Mouse (Mus musculus): ENCODE measurements at regions not wholly inside any gene's neighbourhood (a gene's known extent, or its start where the extent isn't known, plus 50 kb on each side); places are given as distances from the start of the nearest gene placed in this dataset.

DNA sequence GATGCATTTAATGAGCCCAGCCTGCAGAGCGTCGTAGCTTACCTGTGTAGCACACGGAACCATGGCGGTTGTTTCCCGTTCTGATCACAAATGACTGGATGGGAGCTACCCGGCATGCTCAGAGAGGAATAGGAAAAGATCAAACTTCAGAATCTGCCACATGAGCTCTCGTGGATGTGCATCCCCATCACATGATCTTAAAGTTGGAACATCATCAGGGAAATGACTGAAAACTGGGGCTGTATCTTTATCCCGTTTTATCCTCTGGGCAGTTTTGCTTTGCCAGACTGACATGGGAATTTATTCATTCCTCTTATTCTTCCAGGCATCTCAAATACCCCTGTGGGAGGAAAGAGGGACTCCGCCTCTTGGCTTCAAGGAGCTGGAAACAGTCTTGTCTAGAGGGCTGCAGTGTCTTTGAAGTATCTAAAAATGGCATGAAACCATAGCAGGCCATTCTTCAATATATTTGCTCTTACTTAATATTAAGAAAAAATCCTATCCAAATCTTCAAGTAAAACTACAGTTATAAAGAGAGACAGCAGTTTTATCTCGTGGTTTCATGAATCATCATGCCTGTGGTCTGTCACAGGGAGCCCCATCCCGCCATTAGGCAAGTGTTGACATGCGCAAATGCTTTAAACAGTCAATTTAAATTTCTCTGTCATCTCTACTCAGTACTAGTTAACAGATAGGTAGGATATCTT is 339.4 kb downstream of the Foxo1 start:
- no peak for DNase-seq (ENCODE audit: low read depth, low spot score)

DNA sequence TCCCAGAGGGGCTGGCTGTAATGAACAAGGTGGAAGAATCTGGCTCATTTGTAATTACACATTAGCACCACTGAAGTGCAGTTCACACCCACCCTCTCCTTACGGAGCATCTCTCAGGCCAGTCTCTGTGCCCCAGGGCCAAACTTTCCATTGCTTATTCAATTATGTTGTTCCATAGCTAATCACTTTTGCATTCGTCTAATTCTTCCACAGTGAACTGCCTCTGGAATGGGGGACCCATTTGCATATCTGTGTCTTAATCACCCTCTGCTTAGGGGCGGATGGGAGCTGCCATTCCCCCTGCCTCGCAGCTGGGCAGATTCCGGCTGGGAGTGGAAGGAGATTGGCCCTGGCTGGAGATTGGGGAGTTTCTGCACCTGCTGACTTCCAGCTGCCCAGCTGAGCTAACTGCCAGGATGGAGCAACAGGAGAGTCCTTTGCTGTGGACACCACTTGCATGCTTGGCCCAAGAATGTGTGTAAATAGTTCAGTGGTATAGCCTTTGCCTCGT is 337.2 kb downstream of the Foxo1 start:
- DNase-seq (ENCODE audit: low read depth, low spot score) = peak; percentile 39

DNA sequence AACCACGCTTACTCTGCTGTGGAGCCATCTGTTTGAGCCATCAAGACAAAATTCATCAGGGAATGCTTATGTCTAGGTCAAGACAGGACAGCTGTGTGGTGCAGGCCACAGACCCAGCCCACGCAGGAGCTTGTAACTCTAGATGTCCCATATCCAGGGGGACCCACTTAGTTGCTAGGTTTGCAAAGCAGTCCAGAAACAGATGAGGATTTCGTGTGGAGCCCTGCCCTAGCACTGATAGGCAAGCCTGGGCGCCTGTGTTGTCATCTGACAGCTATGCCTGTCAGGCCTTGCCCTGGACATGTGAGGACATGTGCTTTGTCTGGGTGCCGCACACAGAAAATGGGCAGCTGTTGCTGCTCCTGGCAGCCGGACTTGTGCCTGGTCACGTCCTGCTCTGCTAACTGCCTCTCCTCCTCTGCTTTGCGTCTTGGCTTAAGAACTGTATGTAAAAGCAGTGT is 335.1 kb downstream of the Foxo1 start:
- no peak for DNase-seq (ENCODE audit: low read depth, low spot score)

DNA sequence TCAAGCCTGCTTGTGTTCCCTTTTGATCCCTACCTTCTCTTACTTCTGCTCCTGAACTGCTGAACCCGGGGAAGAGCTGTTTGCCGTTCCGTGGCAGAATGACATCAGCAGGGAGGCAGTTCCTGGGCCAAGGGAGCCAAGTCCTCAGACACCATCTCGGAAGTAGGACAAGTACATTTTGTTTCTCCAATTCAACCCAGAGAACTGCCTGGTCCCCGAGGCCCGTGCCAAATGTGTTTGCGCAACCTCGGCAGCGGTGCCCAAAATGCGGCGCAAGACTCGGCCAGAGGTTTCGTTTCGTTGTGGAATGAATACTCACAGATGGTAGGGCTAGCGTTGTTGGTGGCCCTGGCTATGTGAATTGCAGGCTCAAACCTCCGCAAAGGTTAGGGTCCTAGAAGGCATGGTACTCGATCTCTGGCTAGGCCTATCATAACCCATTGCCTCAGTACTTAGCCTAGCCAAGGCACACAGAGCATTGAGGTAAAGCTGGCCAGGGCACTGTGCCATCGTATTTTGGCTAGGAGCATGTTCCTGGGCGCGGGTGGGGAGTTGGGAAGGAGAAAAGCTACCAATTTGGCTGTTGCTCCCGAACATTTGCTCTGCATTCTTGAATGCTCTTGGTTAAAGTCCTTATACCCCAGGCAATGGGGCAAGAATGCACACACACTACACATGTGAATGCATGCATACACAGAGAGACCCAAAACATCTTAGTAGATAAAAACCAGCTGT is 333.0 kb downstream of the Foxo1 start:
- no peak for DNase-seq (ENCODE audit: low read depth, low spot score)

DNA sequence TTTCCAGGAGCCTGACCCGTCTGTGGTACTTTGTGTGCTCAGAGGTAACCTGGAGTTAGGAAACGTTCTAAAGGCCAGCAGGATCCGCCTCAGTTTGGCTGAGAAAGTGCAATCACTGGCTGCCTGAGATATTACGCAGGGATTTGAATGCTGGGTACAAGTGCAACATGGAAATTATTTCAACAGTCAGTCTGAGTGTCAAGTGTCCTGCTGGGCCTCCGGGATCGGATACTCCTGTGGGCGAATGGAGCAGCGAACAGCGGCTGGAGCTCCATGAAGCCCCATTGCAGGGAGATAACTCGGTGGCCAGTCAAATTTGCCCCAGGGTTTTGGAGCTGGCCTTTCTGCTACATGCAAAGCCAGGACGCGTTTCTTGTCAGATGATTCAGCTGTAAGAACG is 332.4 kb downstream of the Foxo1 start:
- DNase-seq (ENCODE audit: low read depth, low spot score) = no peak

DNA sequence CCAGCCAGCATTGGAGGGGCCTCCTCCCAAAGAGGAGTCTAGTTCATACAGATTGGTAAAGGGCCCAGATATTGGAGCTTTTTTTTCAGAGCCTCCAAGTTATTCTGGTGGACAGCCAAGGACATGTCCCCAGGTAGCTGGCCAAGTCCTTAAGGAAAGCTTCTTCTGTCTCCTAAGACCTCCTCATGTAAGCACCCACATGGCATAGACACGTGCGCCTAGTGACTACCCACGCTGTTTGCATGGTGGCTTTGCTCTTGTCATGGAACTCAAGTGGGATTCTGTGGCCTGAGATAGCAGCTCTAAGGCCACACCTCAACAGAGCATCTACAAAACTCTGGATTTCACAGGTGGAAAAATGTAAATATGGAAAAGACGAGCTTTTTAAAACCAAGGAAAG is 332.0 kb downstream of the Foxo1 start:
- no peak for DNase-seq (ENCODE audit: low read depth, low spot score)

DNA sequence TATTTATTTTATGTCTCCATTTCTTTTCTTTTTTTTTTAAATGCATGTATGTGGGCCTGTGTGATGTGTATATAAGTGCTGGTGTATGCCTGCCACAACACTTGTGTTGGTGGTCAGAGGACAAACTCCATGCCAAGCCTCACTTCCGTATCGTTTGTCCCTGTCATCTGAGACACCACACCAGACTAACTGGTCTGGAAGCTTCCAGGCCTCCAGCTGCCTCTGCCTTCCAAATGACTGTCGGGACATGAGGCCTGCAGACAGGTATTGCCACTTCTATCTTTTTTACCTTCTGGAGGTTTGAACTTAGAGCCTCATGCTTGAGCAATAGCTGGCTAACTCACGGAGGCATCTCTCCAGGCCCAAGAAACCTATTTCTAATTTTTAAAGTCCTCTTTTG is 318.3 kb downstream of the Foxo1 start:
- DNase-seq (ENCODE audit: low read depth, low spot score) = no peak

DNA sequence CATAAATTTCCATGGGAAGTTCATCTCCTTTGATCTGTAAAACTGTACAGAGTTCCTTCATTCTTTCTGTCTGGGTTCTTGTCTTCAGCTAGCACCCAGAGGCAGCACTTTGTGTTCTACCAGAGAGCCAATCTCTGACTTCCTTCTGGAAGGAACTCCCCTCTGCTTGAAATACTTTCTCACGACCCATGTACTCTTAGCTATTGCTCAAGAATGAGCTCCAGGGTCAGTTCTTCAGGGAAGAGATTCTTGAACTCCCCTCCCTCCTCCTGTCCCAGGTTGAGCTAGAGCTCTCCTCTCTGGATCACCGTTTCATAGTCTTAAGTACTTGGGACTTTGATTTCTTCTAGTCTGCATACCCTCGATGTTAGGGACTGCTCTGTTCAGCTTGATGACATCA is 311.8 kb downstream of the Foxo1 start:
- DNase-seq (ENCODE audit: low read depth, low spot score) = no peak

DNA sequence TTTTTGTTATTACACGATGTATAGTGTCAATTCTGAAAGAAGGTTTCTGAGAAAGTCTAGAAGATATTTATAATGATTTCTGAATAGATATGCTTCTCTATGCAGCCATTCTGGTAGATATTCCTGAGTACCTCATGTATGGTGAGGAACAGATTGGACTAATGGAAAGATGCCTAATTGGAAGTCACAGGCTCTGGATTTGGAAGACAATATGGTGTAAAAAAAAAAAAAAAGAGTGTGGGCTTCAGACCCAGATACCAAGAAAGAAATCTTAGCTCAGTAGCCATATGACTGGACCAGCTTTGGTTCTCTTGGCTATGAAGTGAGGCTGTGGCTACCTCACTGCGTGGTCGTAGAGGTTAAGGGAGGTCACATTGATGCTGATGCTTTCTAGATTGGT is 311.0 kb downstream of the Foxo1 start:
- no peak for DNase-seq (ENCODE audit: low read depth, low spot score)

DNA sequence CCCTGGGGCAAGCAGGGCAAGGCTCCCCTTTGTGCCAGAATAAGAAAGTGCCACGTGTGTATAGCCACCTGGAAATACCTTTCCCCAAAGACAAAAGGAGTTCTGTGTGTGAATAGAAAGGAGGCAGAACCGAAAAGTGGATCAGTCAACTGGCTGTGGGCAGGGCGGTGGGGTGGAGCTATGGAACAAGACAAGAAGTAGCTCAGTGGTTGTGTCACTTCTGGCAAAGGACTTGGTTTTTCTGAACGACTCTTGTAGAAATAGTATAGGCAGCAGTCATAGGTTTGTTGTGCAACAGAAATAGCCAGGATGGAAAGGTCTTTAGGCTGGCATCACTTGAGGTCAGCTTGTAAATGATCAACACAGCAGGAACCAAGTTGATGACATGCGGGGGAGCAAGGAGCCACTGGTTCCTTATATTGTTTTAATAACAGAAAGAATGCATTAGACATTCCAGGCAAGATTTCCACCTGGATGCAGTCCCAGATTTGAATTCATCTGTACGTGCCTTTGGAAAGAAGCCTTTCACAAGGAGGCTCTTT is 308.6 kb downstream of the Foxo1 start:
- DNase-seq (ENCODE audit: low read depth, low spot score) = peak; percentile 23

DNA sequence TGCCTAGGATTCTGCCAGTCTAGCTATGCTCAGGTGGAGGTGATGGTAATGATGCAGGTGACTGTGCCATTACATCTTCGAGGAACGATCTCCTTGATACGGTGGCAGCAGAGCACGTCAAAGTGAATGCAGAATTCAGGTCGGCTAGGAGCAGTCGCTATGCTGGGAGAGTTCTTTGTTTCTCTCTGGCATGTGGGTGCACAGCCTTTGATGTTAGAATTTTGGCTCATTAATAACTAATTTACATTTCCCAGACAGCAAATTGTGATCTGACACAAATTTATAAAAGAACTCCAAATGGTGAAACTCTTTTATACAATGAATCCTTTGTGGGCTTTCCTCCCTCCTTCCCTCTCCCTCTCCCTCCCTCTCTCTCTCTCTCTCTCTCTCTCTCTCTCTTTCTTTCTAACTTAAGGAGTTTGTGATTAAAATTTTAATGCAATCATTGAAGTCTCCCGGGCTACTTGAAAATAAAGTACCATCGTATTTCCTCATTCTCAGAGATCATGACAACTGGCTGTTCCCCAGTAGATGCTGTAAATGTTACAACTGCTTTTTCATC is 307.2 kb downstream of the Foxo1 start:
- DNase-seq (ENCODE audit: low read depth, low spot score) = no peak

DNA sequence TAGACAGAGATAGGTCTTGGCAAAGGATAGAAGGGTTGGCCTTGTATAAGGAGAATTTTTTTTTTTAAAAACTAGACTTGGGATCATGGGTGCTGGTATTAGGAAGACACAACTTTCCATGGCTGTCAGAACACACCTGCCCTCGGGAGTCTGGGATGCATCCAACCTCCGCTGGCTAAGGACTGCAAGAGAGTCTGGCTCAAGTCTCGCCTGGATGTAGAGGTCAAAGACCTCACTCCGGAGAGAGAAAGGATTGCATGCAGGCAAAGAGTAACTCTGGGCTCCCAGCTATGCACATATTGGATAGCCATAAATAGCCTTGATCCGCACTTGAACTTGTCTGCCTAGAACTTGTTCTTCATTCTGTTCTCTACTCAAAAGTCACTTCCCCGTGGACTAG is 306.2 kb downstream of the Foxo1 start:
- no peak for DNase-seq (ENCODE audit: low read depth, low spot score)

DNA sequence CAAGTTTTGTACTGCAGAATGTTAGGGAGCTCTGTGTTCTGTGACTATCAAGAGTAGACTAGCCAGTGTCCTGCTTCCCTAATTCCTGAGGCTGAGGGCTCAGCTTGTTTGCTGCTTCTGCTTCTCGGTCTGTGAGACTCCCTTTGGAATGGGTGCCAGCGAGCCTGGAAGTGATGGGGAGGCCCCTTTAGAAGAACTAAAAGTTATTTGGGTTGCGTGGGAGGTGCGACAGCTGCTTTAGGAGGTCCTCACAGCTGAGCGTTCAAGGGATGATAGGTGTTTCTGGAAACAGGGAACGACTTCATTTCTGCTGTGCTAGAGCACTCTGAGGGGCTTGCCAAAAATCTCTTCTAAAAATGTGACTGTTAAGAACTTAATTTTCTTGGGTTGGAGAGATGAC is 305.7 kb downstream of the Foxo1 start:
- DNase-seq (ENCODE audit: low read depth, low spot score) = no peak

DNA sequence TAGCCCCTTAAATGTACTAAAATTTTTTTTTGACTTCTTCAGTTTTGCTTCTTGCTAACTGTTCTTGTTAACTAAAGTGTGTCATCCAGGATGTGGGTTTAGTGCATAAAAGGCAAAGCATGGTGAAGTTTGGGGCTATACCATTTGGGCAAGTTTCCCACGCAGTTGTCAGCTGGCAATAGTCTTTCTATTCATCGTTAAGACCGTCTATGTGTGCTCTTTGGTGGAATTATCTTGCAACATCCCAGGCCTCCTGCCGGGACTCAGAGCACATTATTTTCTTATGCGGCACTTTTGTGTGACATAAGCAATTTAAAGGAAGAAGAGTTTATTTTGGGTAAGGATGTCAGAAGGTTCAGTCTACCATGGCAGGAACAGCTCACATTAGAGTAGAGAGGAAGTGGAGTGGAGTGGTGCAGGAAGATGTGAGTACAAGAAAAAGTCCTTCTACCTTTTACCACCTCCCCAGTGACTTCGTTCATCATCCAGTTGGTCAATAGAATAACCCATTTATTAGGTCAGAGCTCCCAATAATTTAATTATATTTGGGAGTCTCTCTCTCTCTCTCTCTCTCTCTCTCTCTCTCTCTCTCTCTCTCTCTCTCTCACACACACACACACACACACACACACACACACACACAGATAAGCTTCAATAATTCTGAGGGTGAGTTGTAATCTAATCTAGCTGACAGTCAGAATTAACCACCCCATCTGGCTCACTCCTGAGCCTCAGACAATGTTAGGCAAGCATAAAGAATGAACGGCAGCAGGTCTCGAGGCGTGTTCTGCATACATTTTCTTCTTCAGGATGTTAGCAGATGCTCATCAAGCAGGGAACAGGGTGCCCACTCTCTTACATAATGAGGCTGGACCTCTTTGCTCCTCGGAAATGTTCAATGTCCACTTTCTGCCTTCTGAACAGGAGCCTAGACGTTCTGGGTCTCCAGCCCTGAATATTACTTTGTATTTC is 304.7 kb downstream of the Foxo1 start:
- no peak for DNase-seq (ENCODE audit: low read depth, low spot score)

DNA sequence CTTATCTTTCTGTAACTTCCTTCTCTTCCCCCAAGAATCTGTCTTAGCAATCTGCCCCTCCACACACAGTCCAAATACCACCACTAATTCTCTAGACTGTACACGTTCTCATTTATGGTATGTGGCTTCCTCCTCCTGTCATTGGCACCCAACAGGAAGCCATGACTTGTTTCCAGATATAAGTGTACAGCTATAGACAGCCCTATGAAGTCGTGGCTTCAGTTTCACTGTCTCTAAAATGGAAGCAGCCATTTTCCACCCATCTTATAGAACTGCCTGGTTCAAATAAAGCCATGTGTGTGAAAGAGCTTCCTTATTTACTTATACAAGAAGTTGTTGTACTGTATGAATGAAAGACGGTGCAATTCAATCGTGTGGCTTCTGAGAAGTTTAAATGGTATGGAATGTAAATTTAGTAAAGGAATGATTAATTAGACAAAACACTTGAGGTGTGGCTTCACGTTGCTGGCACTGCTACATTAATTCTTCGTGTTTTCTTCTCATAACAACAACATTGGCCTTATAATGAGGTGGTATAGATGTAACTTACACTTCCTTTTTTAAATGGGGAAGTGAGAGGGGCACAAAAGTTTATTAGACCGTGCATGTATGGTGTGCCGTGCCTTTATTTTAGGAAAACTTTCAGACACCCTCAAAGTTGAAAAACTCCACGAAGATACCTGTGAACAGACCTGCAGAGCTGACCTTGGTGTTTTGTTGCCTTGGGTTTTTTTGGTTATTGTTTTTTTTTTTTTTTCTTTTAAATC is 299.7 kb downstream of the Foxo1 start:
- no peak for DNase-seq (ENCODE audit: low read depth, low spot score)

DNA sequence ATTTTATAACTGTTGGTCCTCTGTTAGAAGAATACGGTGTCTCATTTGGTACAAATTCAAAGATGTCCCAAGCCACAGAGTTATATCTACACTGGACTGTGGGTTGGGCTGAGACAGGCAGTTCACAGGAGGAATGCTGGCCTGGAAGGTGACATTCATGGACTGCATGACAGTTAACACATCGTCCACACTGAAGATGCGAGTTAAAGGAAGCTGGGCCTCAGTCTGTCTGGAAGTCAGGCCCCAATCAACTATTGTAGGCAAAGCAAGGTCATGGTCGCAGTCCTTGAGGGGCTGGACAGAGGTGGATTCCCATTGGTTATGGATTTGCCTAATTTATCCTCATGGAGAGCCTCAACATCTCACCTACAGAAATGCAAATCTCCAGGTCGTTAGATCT is 295.5 kb downstream of the Foxo1 start:
- peak; percentile 62 for DNase-seq (ENCODE audit: low read depth, low spot score)

DNA sequence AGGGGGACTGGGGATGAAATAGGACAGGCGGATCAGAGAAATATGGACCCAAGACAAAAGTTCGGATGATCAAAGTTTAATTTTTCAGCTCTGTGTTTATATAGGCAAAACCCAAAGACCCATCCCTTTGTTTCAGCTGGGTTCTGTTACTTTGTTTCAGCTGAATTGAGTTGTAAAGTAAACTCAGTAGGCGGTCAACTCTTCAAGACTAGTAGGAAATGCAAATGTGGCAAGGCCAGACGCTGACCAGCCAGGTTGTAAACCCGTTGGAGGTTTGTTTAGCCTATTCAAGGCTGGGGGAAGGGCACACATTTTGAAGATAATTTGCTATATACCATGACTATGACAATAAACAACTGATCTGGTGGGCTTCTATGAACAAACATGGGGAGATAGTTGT is 294.7 kb downstream of the Foxo1 start:
- DNase-seq (ENCODE audit: low read depth, low spot score) = peak; percentile 30

DNA sequence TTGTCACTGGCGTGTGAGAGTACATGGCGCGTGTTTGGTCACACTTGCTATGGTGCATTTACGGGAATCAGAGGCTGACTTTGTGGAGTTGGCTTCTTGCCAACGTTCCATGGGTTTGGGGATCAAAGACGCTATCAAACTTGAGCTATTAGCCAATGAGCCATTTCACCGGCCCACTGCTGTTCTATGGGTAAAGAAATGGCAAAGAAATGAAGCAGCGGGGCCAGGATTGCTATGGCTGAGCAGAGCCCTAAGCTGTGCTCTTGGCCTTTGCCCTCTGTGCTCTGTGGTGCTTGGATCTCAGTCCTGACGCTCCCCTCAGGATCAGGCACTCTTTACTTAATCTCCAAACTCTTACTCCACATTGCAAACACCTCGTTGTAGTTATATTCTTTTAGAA is 291.3 kb downstream of the Foxo1 start:
- DNase-seq (ENCODE audit: low read depth, low spot score) = no peak

DNA sequence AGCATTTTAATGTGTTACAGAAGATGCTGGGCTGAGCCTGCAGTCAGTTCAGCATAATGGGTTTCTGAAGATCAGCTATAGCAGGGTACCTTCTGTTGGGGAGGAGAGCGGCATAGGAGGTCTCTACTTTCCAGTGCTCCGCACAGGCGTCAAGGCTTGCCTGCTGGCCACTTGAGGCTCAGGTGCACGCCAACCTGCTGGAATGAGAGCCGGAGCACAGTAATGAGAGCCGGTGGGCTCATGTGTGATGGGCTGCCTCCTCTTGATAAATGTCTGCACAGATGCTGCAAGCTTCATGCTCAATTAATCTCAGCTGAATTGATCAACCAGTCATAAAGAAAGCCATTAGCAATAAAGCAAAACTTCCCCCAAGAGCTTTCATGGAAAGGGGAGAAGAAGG is 290.6 kb downstream of the Foxo1 start:
- no peak for DNase-seq (ENCODE audit: low read depth, low spot score)

DNA sequence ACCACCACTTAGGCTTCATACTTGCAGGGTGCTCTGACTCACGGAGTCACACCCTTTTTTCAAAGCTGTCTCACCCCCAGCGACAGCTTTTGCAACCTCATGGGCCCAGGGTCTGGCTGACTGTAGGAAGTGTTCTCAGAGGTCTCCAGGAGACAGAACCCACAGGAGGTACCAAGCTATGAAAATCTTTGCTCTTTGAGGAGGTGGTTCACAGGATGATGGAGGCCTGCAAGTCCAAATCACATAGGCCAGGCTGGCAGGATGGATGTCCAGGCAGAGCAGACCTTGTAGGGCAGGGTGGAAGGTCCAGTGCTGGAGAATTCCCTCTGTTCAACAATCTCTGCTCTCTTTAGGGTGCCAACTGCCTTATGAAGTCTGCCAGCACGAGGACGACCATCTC is 289.2 kb downstream of the Foxo1 start:
- no peak for DNase-seq (ENCODE audit: low read depth, low spot score)

DNA sequence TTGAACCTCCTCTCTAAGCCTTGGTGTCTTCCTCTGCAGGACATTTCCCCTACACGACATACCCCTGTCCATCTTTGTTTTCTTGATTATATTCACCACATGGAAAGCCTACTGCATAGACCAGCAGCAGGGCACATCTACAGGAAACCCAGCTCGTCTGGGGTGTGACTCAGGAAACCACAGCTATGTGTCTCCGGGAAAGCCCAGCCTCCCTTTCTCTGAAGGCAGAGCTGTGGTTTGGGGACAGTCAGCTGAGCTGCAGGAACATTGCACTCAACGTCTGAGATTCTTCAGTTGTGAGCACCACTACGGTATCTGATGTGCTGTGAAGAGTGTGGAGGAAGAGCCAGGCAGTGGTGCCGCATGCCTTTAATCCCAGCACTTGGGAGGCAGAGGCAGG is 286.9 kb downstream of the Foxo1 start:
- DNase-seq (ENCODE audit: low read depth, low spot score) = no peak

All from ZHBTc4 (cell line).